Mouse (Mus musculus) kidney, adult 10 weeks (tissue): ENCODE results near the gene Hcfc2. TPM values are rescaled to one million over a fixed set of nuclear protein-coding genes. Genes with fewer than 3 reads are reported as not detected.

ENCODE experiments used
- polyA plus RNA-seq: library from polyadenylated mRNA; stranded (reverse); fragments of 350-450 nt; fragmentation: Illumina TruSeq; extraction: RNeasy Lipid Tissue Mini Kit (QIAGEN cat#74804); gene quantifications from one replicate; pipeline ENCODE4 v1.2.3, GENCODE M21; 2014; ENCODE audit warnings: low read depth, low replicate concordance

The Hcfc2 gene
- 56.4 TPM for polyA plus RNA-seq

GRCm38 (mm10) chr10:82695956-82696355, at the start of gene Hcfc2:
Gene Hcfc2 (plus strand): TSS chr10:82696160.

GRCm38 (mm10) chr10:82690494-82690893, 5.5 kb upstream of the Hcfc2 start, which contains the start of gene Glt8d2:
Gene Glt8d2 (minus strand): TSS chr10:82690650.

GRCm38 (mm10) chr10:82763840-82764631, 68.1 kb downstream of the Hcfc2 start, which contains the start of gene Nfyb:
Gene Nfyb (minus strand): TSS chr10:82764144.

Other genes with a start within 250 kb of the Hcfc2 start
- gene Gm1553, start 203.5 kb upstream of the Hcfc2 start, polyA plus RNA-seq, result not detected
- 22.0 TPM for gene 1190007I07Rik, start 72.9 kb upstream of the Hcfc2 start, polyA plus RNA-seq
- gene Tdg, start 66.3 kb upstream of the Hcfc2 start, polyA plus RNA-seq, result 20.4 TPM
- 0.77 TPM for gene Glt8d2, start 5.5 kb upstream of the Hcfc2 start, polyA plus RNA-seq
- 28.6 TPM for gene Nfyb, start 68.0 kb downstream of the Hcfc2 start, polyA plus RNA-seq
- gene Txnrd1, start 137.8 kb downstream of the Hcfc2 start, polyA plus RNA-seq, result 97.1 TPM
- 0.49 TPM for gene Eid3, start 170.5 kb downstream of the Hcfc2 start, polyA plus RNA-seq